Mouse (Mus musculus) heart, postnatal 36 days (tissue): ENCODE results near the gene Arnt2. TPM values are rescaled to one million over a fixed set of nuclear protein-coding genes. Genes with fewer than 3 reads are reported as not detected.

Experiments
- DNase-seq, 2 experiments: peaks; one replicate each; pipeline ENCODE4 v3.0.0; 2021 to 2022
- intact Hi-C: fragments of 180-260 bp; cut with DNase I; formaldehyde crosslinking; loops from one replicate; pipeline ENCODE4 v1.15.1; 2025
- total RNA-seq, 2 experiments: library from RNA; stranded (reverse); gene quantifications; 2 replicates each; pipeline ENCODE4 v1.2.3; 2021

Gene Arnt2
- total RNA-seq, 2 experiments from 2014 or later: 0.35 to 0.42 TPM

DNA sequence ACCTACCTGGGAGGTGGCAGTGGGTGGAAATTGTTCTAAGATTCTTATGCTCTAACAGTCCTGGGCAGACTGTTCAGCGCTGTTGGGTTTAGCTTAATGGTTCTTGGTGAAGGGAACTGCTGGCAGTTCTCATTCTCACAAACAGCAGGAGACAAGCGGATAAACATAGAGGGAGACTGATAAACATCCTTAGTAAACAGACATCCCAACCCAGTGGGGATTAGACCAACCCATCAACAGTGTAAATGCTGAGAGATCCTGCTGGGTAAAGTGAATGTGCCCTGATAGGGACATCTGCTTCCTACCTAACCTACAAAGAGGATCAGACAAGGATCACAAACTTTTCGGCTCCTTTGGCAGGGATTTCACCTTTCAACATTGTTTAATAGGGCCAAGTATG lies 155.7 kb downstream of the Arnt2 start:
- intact Hi-C loops: no loop called here
- DNase-seq: no peak

DNA sequence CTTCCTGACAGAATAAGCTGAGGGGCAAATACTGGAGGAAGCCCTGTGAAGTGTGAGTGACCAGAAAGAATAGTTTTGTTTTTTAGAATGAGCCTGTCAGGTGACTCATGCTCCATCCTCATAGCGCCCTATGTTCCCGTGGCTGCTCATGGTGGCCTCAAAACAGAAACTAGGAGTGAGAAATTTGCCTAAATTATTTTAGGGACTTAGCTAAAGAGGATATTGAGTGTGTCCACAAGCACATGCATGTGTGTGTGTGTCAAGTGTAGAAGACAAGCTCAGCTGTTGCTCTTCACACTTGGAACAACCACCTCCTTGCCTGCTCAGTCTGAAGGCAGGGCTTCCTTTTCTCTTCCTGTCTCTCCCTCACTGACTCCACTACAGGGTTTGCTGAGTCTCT lies 158.3 kb downstream of the Arnt2 start:
- DNase-seq: no peak
- intact Hi-C loops: no loop called here

DNA sequence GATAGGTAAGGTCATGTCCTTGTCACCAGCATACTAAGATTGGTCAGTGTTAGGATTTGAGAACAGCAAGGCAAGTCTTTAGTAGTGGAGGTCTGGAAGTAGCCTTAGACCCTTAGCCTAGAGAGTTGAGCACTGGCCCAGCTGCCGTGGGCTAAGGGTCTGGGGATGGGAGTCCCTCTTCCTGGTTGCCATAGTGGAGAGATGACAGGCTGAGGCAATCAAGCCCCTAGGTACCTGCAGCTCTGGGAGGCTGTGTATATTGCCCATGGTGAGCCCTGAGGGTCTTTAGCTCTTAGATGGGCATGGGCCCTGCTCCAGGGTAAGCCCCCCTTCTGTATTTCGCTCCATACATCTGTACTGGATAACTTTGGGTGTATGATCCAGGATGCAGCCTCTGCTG lies 159.2 kb downstream of the Arnt2 start:
- no peak for DNase-seq
- intact Hi-C loops: no loop called here

DNA sequence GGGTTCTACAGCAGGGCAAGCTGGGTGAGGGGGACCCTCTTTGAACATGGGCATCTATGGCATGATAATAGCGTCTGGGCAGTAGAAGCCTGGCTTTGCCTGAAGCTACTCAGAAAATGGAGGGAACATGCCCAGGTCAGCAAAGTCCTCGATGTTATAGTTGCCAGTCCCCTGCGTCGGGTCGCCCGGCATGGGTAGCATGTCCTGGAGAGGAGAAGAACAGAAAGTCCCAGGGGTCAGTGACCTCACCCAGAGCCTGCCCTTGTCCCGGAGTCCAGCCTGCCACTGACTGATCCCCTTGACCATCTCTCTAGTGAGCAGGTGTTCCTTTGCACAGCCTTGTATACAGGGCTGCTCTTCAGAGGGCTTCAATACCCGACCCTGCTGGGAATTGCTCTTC lies 160.0 kb downstream of the Arnt2 start:
- intact Hi-C loops: no loop called here
- no peak for DNase-seq

DNA sequence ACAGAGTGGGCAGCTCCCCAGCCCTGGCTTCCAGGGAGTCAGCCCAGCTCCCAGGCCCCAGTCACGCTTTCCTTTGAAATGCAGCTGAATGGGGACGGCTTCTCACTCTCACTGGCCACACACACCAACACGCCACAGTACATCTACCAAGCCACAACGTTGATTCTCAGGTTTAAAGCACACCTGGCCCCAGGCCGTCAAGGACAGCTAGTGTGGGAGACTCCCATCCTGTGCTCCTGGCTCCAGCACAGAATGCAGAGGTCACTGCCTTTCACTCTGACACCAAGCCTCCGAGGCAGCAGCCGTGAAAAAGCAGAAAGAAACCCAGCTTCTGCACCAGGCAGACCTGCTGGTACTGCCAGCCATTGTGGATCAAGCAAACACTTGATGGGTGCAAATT lies 160.6 kb downstream of the Arnt2 start:
- intact Hi-C loops: no loop called here
- DNase-seq: no peak

DNA sequence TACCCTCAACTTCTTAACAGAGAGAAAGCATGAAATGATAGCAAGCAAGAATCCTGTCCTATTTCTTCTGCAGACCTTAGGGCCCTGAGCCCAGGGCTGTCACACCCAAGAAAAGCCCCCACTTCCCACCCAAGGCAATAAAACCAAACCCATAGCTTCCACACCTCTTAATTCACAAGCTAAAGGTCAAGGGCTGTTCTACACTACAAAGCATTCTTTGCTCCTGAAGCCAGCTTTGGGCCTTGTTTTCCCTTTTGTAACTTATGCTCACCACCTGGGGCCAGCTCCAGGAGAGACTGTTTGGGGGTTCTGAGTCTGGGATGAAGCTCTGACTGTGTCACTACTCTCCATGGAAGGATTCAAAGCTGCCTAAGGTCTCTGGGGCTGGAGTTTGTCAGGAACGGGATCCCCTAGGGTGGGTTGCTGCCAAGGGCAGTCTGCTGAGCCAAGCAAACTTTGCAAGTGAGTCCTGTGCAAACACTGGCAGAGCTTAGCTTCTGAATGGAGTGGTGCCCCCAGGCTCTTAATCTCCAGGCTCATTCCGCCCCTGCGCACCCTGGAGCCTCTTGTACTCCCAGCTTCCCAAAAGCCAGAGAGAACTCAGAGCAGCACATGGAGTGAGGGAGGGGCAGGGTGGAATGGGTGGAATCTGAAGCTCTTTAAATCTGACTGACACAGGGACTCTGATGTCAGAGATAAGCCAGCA lies 161.9 kb downstream of the Arnt2 start:
- no peak for DNase-seq
- intact Hi-C loops: no loop called here

DNA sequence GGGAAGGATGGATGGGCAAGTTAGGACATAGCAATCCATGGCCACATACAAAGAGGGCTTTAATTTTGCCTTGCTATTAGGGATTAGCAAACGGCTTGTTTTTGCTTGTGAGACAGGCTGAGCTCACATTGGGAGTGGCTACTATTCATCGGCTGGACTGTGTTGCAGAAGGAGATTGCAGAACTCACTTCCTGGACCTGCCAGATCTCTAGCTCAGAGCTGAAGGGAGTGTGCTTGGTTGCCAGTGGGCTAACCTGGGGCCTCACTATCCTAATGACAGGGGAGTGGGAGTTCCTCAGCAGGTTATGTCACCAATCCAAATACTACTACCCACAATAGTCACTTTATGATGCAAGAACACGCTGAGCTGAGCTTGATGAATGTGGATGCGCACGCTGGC lies 163.1 kb downstream of the Arnt2 start:
- intact Hi-C loops: no loop called here
- no peak for DNase-seq

DNA sequence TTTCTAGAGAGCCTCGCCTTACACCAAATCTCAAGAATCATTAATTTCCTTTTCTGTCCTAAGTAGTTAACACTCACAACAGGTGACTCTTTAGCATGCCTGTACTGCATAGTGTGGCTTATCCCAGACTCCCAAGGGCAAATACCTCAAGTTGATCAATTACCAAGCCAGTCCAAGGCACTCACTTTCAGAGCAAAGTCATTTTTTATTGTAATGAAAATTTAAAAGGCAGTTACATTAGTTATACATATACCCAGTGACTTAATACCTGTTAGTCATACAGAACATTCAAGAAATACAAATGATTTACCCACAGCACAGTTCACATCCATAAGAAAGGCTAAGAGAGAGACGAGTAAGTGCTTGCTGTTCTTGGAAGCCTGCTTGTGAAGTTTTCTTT lies 163.9 kb downstream of the Arnt2 start:
- intact Hi-C loops: no loop called here
- no peak for DNase-seq

DNA sequence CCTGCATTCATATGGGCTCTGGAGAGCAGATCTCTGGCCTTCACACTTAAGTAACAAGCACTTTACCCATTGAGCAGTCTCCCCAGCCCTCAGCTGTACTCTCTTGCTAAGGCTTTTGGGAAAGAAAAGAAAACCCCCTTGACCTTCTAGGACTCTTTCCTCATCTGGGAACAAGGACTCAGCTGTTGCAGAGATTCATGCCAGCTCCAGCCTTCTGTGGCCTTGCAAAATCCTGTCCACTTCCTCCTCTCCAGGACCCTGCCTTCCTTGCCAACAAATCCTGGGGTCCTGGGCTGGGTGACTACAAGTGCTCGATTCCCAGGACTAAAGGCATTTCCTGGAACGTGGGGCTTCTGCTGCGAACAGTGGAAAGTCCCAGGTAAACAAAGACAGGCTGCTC lies 169.6 kb downstream of the Arnt2 start:
- no peak for DNase-seq
- intact Hi-C loops: no loop called here

DNA sequence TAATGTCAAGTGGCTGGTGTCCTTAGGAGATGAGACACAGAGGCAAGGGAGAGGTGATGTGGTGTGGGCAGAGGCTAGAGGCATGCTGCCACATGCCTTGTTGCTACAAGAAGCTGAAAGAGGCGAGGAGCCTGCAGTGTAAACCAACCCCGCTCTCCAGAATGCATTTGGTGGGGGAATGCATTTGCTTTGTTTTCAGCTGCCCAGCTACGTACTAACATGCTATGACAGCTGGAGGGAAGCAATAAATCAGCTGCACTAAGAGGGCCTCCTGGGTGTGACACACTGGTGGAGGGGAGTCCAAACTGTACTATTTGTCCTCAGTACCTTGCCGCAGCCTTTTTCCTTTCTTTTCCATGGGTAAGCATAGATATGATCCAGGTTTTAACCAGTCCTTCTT lies 172.3 kb downstream of the Arnt2 start:
- no peak for DNase-seq
- intact Hi-C loops: no loop called here

DNA sequence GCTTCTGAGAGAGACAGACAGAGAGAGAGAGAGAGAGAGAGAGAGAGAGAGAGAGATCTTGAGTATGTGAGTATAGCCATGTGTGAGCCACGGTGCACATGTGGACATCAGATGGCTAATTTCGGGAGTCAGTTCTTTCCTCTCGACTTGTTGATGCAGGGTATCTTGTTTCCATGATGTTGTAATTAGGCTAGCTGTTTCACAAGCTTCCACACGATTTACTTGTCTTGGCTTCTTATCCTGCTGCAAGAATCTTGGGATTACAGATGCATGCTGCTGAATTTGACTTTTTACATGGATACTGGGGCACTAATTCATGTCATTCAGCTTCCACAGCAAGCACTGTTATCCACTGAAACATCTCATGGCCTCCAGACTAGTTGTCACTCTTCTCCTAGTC lies 178.6 kb downstream of the Arnt2 start:
- DNase-seq: no peak
- intact Hi-C loops: no loop called here

DNA sequence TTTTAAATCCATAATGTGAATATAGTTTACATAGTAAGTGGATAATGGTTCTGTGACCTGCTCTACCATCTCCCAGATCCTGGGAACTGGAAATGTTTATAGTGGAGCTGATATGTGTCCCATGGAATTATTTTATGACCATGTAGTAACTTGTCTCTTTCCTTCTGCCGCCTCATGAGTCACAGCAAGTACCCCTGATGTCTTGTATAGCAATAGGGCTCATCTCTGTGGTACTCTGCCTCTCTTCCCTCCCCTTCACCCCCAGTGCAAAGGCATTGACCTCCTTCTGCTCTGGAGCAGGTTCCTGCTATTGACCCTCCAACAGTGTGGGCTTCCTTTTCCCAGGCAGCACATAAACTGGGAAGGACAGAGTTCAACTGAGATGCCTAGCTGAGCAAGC lies 182.3 kb downstream of the Arnt2 start:
- intact Hi-C loops: no loop called here
- DNase-seq: no peak

DNA sequence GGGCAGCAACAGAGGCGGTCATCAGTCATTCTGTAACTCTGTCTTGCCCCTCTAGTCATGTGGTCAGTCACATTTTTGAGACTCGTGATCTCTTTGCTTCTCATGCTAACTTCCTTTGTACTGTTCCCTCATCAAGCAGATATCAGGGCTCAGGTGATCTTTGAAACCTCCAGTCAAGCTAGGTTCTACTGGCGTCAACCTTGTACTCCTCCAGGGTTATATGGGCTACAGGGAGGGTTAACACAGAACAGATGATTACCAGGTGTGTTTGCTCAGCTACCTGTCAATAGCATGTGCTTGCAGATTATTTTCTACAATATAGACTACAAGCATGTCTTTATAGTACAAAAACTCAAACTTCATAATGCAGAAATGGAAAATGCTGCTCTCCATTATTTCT lies 183.1 kb downstream of the Arnt2 start:
- intact Hi-C loops: no loop called here
- no peak for DNase-seq

DNA sequence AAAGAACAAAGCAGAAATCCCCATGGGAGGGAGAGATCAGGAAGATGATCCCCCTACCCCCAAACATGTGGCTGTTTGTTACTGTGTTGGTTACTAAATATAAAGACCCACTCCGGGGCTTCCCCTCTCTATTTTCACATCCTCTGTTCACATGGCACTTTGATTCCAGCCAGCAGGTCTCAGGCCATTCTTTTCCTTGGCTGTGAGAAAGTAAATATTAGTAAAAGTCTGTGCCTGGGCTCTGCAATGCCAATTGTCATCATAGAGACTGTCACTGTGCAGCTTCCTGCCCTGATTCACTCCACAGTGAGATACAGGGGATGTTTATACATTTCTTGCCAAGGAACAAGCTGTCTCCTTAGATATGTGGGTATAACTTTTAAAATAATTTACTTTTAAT lies 197.9 kb downstream of the Arnt2 start:
- intact Hi-C loops: no loop called here

DNA sequence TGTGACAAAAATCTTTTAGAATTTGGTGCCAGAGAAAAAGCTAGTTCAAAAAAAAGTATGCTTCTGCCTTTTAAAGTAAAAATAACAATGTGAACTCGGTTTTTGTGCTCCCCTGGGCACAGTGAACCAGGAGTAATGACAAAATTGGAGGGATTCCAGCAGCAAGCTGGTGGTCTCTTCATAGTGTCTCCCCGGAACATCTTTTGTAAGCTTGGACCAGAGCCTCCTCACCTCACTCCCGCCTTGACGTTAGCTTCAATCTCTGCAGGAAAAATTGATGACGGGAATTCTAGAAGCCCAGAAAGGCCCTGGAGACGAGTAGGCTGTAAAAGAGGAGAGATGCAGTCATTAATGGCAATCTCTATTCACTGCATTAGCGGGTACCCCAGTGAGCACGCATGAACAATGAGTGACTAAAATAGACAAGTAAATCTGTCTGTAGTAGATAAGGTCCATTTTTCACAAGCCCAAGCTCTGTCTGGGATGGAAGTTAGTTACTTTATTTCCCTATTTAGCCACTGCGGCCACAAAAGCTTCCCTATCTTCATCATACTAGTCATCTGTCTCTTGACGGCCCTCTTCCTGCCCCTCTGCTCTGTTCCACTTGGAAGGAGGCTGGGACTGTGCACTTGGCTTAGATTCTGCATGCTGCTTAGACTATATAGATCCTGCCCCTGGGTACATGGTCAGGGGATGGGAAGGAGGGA lies 199.2 kb downstream of the Arnt2 start:
- DNase-seq: no peak
- intact Hi-C loops: no loop called here

More for the DNA sequence above, 197.9 kb downstream of the Arnt2 start:
- DNase-seq: no peak

DNA sequence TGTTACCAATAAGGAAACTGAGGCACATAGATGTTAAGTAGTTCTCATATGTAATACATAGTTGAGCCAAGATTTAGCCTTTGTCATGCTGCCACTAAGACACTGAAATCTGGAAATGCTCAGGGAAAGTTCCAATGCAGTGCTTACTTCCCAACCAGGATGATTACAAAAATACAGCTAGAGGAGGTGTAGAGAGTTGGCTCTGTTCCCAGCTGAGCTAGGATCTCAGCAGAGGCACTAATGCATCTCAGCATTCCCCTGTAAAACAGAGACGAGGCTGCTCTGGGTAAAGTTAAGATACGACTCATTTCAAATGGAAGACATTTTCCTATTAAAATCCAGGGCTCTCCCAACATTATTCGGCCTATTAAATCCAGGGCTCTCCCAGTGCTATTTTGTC lies 206.0 kb downstream of the Arnt2 start:
- no peak for DNase-seq
- intact Hi-C loops: no loop called here

DNA sequence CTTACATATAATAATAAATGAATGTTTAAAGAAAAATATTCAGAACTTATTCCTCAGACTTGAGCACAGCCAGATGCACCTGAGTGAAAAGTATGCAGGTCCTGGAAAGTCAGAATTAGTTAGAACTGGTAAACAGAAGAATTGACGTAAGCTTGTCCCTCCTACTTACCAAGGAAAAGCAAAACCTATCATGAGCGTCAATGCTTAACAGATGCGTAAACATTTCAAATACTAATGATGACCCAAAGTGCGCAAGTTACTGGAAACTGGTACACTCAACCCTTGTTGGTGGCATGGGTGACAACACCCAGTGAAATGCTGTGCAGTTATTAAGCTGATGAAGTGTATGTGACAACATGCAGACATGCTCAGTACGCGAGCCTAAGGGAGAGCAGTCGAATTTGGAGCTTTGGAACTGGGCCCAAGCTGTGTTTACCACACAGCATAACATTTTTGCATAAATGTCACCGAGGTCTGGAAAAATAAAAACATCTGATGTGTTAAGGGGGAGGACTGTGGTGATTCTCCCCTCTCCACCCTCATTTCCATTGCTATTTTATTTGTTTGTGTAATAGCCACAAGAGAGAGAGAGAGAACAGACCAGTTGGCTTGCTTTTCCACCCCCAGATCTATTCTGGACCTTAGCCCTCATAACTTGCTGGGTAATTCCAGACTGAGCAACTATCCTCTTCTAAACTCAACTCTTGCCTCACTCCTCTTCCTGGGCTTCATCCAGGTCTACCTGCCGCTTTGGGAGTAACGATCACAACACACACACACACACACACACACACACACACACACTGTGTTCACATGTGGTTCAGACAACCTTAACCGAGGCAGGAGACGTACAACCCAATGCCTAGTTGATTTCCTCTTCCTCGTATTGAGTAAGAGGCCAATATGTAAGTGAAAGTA lies 208.6 kb downstream of the Arnt2 start:
- intact Hi-C loops: no loop called here
- no peak for DNase-seq

DNA sequence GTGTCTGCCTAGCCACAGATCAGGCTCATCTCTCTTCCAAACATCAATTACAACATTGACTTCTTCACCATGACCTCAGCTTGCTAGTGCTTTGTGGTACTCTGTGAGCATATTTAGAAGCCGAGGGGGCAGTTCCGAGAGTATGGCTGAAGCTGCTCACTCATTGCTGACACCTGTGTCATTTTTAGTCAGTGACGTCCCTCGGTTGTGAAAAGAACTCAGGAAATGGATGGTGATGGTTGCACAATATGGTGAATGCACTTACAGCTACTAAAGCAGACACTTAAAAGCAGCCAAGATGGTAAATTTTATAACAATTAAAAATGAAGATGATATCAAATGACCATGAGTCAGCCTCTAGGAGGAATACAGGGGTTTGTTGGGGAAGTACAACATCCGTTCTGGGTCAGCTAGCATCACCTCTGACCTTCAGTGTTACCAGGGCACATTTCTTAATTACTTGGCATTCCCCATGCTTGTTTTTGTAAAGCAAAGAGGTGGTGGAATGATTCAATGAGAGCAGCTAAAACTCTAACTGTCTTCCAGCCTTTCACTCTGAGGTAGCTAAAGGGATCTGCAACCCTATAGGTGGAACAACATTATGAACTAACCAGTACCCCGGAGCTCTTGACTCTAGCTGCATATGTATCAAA lies 212.6 kb downstream of the Arnt2 start:
- intact Hi-C loops: no loop called here
- DNase-seq: no peak
